Mouse (Mus musculus): ENCODE measurements around the gene Crb3.
"Not testable (repeated sequence)": the region's sequence is repeated elsewhere in the genome, so short reads cannot be mapped to it uniquely, and the experiment has no call there.

The Crb3 gene

DNA sequence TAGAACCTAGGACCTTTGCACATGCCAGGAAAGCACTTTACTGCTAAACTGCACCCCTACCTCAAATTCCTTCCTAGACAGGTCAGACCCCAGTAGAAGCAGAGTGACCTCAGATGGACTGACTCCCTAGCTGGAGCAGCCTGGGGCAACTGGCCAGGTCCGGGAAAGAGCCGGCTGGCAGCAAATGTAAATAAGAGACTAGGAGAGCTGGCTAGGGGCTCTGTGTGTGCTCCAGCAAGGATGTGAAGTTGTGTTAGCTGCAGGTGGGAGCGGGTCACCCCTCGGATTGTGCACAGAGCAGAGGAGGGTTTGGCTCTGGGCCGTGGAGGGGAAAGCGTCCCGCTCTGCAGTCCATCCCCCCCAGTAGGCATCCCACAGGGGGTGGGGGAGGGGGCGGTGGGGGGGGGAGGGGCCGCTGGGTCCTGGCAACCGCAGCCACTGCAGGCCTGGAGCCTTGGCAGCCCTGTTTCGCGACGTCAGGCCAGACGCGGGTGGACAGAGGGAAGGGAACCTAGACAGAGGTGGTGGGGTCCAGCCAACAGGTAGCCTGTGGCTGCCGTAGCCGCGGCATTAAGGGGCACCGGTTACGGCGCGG lies at the start of gene Crb3:
TSS of gene Crb3 (plus strand) at position 215 of the 595 bp plus-strand sequence.
- no peak for DNase-seq

DNA sequence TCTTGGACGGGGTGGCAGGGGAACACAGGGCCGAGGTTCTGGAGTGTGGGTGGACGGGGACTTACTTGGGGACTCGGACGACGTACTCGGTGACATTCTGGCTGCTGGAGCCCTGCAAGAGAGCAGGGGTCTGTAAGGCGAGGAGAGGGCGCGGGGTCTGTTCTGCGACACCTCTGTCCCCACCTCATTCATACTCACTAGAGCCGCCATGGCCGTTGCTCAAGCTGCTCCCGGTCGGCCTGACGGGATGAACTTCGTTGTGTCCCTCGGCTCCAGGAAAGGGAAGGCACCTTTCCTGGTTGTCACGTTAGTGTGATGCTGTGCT lies 48.0 kb upstream of the Crb3 start:
- DNase-seq = no peak

DNA sequence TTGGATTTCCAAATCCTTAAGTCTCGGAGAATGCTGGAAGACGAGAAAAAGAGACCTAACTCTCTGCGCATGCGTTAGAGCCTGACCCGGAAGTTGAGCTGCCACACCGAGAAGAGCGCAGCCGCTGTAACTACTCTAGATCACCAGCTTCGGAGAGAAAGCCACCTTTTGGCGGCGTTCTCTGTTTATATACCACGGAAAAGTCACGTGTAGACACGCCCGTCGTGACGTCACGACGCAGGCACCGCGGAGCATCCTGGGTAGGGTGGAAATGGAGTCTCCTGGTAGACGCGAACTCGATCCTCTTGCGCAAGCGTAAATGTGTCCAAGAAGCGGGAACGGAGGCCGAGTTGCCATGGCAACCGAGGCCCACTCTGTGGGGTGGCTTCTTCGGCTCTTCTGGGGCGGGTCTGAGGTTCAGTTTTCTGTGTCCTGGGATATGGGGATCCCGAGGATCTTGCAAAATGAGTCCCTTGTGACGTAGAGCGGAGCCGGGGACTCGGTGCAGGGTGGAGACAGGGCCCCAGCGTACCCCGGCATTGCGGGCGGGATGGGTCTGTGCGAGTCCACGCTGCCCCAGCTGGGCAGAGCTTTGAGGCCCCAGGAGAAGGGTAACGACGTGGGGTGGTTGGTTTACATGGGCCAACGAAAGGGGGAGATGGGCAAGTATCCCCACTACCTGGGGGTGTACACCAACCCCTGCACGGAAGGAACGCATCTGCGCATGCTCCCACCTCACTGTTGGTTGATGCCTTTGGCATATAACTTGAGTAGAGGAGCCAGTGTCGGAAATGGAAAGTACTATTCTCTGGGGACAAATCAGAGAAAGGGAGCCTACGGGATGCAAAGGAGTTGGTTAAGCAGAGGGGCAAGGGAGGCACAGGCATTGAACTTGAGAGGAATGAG lies 47.4 kb upstream of the Crb3 start, which contains the start of the genes Gtf2f1 and Gm17949:
TSS of gene Gtf2f1 (minus strand) at position 53 of the 906 bp plus-strand sequence.
TSS of gene Gm17949 (plus strand) at position 234 of the 906 bp plus-strand sequence.
- peak; percentile 97 for DNase-seq

DNA sequence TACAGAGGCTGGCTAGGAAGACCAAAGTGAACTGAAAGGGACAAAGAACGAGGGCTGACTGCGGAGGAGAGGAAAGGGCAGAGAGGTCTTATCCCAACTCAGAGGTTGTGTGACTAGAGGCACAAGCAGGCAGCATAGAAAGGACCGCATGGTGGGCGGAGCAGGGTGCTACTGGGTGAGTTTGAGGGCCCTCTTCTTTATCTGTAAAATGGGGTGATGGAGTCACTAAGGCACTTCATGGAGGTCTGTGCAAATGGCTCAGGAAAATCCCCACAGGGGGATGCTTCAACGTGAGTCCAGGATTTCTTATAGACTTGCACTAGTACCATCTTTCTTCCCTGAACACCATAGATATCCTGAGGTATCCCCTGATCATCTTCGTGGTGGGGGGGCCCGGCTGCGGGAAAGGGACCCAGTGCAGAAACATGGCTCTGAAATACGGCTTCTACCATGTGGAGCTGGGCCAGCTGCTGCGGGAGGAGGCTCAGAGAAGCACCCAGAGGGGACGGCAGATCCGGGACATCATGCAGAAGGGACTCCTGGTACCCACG lies 46.6 kb upstream of the Crb3 start:
- no peak for DNase-seq

DNA sequence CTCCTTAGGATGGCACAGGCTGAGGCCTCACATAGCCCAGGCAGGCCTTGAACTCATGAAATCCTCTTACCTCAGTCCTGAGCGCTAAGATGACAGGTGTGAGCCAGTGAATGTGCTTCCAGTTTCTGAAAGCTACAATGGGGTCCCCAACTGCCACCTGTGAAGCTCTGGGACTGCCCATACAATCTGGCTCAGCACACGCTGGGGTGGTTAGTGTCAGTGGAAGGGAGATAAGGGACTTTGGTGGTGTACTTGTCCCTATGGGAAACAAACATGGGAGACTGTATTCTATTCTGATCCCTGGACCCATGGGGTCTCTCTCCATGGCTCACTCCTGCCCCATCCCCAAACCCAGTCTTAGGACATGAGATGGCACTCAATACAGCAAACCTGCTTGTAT lies 39.2 kb upstream of the Crb3 start:
- DNase-seq = no peak

DNA sequence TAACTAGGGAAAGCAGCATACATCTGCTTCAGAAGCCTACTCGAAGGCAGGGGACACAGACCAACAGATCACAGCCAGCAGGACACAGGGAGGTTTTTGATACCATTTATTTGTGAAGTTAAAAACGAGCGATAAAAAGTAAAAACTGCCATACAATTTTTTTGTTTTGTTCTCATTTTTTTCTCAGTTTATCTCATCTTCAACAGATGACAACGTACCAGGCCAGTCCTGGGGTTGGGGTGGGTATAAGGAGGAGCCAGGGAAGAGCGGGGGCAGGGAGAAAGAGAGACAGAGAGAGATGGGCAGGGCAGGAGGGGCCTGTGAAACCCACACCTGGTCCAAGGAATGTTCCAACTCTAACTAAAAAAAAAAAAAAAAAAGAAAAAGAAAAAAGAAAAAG lies 37.9 kb upstream of the Crb3 start:
- DNase-seq = no peak

DNA sequence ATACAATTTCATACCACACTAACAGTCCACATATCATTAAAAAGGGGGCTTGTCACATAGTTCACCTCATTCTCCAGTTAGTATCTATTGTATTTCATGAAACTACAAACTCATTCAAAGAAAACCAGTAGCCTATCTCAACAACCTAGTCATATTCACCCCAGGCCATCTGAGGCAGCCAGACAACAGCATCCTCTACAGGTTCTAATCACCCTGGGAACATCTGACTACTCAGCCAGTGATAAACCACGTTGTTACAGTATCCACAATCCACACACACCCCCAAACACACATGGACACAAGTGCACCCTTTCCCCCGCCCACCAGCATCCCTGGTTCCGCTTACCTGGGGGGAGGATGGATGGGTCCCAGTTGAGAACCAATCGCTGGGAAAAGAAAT lies 31.4 kb upstream of the Crb3 start:
- no peak for DNase-seq

DNA sequence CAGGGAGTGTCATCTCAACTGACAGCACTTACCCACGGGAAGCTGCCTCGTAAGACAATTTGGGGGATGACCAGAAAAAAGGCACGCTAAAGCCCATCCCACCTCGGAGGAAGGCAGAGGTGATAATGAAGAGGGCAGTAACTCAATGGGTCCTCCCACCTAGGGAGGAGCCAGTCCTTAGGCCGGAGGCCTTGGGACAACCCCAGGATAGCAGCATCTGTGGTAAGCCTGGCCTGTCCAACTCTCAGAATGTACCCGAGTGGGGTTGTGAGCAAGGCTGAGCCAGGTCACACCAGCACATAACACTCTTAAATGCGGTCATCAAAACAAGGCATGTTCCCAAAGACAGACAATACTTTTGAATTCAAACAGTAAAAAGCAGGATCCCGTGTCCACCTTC lies 29.2 kb upstream of the Crb3 start:
- DNase-seq = no peak

DNA sequence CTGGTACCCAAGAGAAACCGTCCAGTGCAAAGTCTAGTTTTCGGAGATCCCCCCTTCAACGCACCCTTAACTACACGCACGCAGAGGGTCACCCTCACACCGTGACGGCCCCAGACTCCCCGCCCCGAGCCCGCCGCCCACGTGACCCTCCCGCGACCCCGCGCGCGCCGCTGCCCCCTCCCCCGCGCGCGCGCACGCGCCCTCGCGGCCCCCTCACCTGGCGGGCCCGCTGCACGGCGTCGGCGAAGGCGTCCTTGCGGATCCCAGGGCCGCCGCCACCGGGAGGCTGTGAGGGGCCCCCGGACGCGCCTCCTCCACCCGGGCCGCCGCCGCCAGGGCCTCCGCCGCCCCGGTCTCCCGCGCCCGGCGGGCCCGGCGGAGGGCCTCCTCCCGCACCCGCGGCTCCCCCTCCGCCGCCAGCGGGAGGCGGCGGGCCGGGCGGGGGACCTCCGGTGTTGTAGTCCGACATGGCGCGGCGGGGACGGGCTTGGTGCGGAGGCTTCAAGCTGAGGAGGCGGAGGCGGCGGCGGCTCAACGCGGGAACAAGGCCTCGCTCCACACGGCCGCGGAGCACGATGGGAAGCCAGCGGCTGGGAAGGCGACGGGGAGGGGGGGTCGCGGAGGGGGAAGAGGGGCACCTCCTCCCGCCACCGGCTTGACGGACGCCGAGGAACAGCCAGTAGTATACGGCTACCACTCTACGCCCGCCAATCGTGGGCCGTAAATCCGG lies 27.8 kb upstream of the Crb3 start, which contains the start of gene Khsrp:
TSS of gene Khsrp (minus strand) at position 592 of the 730 bp plus-strand sequence.
- no peak for DNase-seq

DNA sequence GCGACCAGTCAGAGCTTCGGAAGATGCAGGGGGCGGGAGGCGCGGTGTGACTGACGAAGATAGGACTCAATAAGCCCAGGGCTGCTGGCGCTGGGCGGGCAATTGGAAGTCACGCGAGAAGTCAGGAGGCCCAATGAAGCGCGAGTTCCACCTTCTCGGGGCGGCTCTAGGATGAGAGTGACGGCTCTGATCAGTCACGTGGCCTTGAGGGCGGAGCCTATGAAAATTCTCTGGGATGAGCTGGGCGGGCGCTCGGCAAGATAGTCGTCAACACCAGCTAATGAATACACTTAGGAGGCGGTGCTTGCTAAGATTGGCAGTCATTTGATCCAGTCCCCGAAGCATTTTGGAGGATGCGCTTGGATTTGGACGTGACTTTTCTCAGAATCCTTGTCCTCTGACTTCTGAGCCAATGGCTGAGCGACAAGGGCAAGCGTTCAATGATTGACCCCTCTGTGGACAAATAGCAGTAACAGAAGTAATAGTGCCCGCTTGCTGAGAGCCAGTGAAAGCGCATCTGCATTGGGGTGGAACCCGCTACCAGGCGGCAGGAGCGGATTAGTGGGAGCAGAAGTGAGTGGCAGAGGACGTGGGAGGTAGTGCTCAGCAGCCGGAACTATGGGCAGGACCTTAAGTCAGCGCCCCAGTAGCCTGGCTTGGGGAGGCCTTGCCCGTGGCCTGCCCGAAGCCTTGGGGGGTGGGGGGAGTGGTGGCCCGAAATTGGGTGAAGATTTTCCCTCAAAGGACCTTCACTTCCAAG lies 27.1 kb upstream of the Crb3 start:
- peak; percentile 100 for DNase-seq

DNA sequence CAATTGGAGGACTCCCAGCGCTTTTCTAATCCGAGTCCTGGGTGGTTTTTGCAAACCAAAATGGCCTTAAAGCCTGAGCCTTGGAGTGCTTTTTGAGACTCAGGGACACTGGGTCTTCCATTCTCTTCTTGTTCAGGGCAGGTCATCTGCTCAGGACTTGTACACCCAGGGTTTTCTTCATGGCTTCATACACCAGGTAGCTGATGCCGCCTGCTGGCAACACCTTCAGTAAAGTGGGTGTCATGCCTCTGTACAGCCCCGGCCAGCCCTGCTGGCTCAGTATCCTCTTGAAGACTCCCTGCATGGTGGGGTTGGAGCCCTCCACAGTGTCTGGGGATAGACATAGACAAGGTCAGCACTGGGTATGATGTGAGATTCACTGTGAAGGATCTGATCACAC lies 26.1 kb upstream of the Crb3 start:
- no peak for DNase-seq

DNA sequence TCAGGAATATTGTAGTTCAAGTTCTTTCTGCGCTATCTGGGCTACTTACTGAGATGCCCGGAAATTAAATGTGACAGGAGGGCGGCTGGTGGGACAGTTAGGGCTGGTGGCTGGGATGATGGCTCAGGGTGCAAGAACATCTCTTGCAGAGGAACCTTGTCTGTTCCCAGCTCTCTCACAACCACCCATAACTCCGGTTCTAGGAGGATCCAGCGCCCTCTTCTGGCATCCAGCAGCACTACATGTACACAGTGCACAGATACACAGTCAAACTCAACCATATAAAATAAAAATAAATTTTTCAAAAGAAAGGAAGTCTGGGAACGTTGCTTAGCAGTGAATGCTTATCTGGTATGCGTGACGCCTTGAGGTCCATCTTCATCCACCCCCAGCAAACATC lies 19.9 kb upstream of the Crb3 start:
- no peak for DNase-seq

DNA sequence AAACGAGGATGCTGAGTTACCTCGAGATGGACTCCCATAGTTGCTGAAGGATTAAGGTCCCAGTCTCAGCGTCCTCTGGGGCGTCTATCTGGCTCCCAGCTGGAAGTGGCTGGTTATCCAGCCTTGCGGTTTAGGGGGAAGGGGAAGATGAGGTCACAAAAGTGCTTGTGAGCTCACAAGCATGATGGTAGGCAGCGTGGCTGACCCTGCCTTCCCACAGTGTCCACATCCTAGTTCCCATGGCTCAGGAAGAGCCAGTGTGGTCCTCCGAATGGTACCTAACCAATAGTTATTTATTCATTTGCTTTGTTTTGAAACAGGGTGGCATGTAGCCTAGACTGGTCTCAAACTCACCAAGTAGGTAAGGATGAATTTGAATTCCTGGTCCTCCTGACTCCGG lies 17.4 kb upstream of the Crb3 start, which contains the start of gene Slc25a41:
TSS of gene Slc25a41 (minus strand) at position 101 of the 400 bp plus-strand sequence.
- no peak for DNase-seq

DNA sequence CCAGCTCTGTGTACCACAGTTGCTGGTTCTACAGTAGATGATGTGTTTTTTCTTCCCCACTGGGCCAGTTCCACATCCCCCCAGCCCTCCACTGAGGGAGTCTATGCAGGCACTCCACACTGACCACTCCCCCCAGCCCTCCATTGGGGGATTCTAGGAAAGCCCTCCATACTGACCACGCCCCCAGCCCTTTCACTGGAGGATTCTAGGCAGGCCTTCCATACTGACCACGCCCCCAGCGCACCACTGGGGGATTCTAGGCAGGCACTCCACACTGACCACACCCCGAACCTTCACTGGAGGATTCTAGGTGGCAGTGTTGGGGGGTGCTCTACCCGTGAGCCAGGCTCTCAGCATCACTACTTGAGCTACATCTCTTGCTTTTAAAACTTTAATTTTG lies 11.5 kb upstream of the Crb3 start:
- DNase-seq = no peak

DNA sequence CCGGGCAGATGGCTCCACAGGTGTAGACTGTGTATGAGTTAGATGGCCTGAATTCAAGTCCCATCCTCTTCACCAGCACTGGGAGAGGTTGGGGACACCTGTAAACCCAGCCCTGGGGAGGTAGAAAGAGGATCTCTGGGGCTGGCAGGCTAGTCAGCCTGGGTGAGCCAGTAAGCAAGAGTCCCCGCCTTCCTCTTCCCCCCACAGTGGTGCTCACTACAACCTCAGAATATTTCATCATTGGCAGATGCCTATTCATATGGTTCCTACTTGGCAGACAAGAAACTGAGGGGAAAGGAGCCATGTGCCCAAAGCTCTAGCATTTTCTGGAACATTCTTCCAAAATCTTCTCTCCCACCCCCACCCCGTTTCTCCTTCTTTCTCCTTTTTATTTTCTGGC lies 10.1 kb upstream of the Crb3 start:
- DNase-seq = no peak

DNA sequence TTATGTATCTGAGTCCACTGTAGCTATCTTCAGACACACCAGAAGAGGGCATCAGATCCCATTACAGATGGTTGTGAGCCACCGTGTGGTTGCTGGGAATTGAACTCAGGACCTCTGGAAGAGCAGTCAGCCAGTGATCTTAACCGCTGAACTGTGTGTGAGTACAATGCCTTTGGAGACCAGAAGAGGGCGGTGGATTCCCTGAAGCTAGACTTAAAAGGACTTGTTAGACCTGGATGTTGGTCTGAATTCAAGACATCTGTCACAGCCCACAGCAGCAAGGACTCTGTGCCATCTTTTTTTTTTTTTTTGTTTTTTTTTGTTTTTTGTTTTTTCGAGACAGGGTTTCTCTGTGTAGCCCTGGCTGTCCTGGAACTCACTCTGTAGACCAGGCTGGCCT lies 7.2 kb upstream of the Crb3 start:
- DNase-seq = not testable (repeated sequence)

DNA sequence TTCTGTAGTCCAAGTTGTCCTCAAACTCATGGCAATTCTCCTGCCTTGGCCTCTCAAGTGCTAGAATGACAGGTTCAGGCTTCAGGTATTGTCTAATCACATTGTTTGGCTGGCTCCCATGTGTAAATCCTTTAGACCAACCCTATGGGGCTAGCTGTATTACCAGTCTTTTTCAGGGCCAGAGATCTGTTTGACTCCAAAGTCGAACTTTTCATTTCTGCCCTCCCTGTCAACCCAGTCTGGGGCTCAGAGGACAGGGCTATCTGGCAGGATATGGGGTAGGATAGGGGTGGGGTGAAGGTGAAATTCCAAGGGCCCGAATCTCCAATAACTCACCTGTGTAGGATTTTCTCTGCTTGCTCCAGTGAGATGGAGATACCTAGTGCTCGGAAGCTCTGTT lies 2.7 kb upstream of the Crb3 start:
- no peak for DNase-seq

DNA sequence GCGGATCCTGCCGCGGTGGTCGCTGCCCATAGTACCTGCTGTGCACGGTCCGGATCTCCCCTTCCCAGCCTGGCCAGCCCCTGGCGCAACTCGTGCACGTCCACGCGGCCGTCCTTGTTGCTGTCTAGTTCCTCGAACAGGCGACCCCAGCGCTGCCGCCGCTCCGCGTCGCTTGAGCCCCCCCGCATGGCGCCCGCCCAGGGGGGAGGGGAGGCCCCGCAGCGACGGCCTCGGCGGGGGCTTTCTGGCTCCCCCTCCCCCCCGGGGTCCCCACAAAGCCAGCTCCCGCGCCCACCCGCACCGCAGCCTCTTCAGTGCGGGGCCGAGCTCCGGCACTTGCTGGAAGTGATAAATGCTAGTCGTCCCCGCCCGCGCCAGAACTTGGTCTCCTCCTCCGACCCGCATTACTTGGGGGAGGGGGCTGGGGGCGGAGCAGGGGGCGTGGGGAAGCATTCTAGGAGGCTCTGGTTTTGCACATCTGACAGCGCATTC lies 627 bp downstream of the Crb3 start, which contains the start of gene Slc25a23:
TSS of gene Slc25a23 (minus strand) at position 378 of the 492 bp plus-strand sequence.
- DNase-seq = peak; percentile 81

DNA sequence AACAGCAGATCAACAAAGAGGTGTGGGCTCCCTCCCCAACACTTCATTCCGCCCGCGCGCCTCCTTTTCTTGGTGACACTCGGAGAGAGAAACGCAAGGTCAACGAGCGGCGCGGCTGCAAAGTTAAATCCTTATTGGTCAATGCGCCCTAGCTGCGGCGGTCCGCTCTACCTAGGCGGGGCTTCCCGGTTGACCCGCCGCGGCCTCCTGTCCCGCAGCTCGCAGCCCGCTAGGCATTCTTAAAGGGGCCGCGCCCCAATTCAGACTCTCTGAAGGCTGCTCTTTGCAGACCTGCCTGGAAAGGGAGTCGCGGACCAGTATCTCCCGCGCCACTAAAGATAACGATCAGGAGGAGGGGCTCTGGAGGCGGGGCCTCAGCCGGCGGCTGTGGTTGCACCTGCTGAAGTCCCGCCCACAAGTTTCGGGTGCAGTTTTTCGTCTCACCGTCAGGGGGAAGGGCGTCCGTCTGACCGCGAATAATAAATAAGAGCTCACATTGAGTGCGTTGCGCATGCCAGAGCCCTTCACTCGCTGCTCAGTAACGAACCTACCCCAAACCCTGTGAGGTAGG lies 1.4 kb downstream of the Crb3 start:
- DNase-seq = peak; percentile 97

DNA sequence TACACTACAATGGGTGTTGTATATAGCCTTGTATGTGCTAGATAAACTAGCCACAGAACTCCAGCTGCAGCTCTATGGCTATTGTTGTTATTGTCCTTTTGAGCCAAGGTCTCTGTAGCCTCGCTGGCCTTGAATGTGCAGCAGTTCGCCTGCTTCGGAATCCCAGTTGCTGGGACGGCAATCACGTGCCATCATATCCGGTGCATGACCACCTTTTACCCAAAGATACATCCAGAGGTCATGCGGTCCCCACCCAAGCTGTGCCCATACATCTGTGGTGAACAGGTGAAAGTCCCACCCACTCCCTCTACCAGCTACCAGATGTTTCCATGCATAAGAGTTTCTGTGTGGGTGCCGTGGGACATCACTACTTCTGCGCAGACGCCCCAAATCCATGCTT lies 2.2 kb downstream of the Crb3 start:
- DNase-seq = no peak

DNA sequence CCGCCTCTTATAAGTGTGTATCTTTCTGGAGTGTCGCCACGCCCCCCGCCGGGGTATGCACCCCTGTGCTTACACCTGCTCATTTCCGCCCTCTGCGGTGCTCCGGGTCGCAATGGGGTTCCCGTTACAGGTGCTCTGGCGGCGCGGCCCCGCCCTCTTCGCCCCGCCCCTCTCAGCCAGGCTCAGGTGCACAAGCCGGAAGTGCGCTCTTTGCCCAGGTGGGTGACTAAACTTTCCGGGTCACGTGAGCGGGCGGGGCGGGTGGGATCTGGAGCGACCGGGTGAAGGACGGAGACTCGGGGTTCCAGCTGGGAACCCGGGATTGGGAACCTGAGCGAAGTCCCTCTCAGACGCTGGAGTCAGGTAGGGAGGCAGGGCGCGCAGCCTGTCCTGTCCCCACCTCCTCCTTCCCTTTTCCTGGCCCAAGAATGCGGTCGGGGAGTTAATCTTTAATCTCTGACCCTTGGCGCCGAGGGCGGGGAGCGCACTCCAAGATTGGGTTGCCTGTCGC lies 3.2 kb downstream of the Crb3 start:
- no peak for DNase-seq

DNA sequence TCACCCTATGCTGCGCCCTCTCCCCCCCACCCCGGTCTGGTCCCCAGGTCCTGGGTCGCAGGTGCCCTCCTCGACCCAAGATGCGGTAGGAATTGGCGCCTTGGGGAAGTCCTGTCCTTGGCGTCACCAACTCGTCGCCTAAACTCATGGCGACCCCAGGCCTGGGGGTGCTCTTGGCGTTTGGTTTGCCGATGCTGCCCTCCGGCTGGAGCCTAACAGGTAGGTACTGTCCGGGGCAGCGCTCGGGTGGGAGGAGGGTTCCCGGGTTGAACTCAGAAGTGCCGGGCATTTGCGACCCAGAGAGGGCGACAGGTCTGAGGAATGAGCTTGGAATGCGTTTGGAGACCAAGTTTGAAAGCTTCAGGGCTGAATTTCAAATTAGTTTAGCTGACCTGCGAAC lies 3.6 kb downstream of the Crb3 start:
- DNase-seq = no peak

All from layer of hippocampus, adult 9-11 months (tissue).